Mouse (Mus musculus): ENCODE results near the gene Sds. TPM values are rescaled to one million over a fixed set of nuclear protein-coding genes. Genes with fewer than 3 reads are reported as not detected.

Sds gene
- not detected in 2 replicates for polyA plus RNA-seq (2011; ENCODE audit: insufficient read length, low read depth, missing spikeins)

- Histone ChIP-seq H3K4me3 (ENCODE audit: insufficient read depth, low read length) (no peak within 1 kb of the TSS), H3K27ac (ENCODE audit: insufficient read depth, low read length) (no peak within 1 kb of the TSS), H3K4me1 (ENCODE audit: control insufficient read depth, insufficient read depth, low read length) (no peaks in the 10 kb centered on the region)
- no peak for TF ChIP-seq POLR2A (IDR thresholded peaks at IDR 0.05; ENCODE audit: low read depth, low read length)
- TF ChIP-seq CTCF (IDR thresholded peaks at IDR 0.05; ENCODE audit: borderline replicate concordance, insufficient read depth, low read length): no peak
Measured at GRCm38 (mm10) chr5:120476296-120476695, at the start of gene Sds. Gene Sds (plus strand): TSS chr5:120476526.

GRCm38 (mm10) chr5:120426572-120426971, 49.8 kb upstream of the Sds start:
- no peak overlapping the region for H3K27ac ChIP-seq (ENCODE audit: insufficient read depth, low read length)
- no peak overlapping the region for H3K4me3 ChIP-seq (ENCODE audit: insufficient read depth, low read length)
- TF ChIP-seq CTCF (IDR thresholded peaks at IDR 0.05; ENCODE audit: borderline replicate concordance, insufficient read depth, low read length): no peak
- TF ChIP-seq POLR2A (IDR thresholded peaks at IDR 0.05; ENCODE audit: low read depth, low read length): no peak
- H3K4me1 ChIP-seq (ENCODE audit: control insufficient read depth, insufficient read depth, low read length): no peaks in the 10 kb centered on the region

- no peaks in the 10 kb centered on the region for H3K4me1 ChIP-seq (ENCODE audit: control insufficient read depth, insufficient read depth, low read length)
- no peak overlapping the region for H3K27ac ChIP-seq (ENCODE audit: insufficient read depth, low read length)
- H3K4me3 ChIP-seq (ENCODE audit: insufficient read depth, low read length): no peak overlapping the region
- TF ChIP-seq POLR2A (IDR thresholded peaks at IDR 0.05; ENCODE audit: low read depth, low read length) (no peak), CTCF (IDR thresholded peaks at IDR 0.05; ENCODE audit: borderline replicate concordance, insufficient read depth, low read length) (no peak)
Measured at GRCm38 (mm10) chr5:120427451-120427938, 48.8 kb upstream of the Sds start.

- H3K27ac ChIP-seq (ENCODE audit: insufficient read depth, low read length): no peak overlapping the region
- H3K4me1 ChIP-seq (ENCODE audit: control insufficient read depth, insufficient read depth, low read length): no peaks in the 10 kb centered on the region
- TF ChIP-seq POLR2A (IDR thresholded peaks at IDR 0.05; ENCODE audit: low read depth, low read length): no peak
- TF ChIP-seq CTCF (IDR thresholded peaks at IDR 0.05; ENCODE audit: borderline replicate concordance, insufficient read depth, low read length): no peak
- H3K4me3 ChIP-seq (ENCODE audit: insufficient read depth, low read length): no peak overlapping the region
Measured at GRCm38 (mm10) chr5:120428189-120428838, 48.0 kb upstream of the Sds start.

- no peak for TF ChIP-seq POLR2A (IDR thresholded peaks at IDR 0.05; ENCODE audit: low read depth, low read length)
- TF ChIP-seq CTCF (IDR thresholded peaks at IDR 0.05; ENCODE audit: borderline replicate concordance, insufficient read depth, low read length): no peak
- H3K4me3 ChIP-seq (ENCODE audit: insufficient read depth, low read length): no peak overlapping the region
- no peaks in the 10 kb centered on the region for H3K4me1 ChIP-seq (ENCODE audit: control insufficient read depth, insufficient read depth, low read length)
Measured at GRCm38 (mm10) chr5:120428990-120429389, 47.3 kb upstream of the Sds start.

GRCm38 (mm10) chr5:120429692-120430091, 46.6 kb upstream of the Sds start:
- Histone ChIP-seq H3K4me1 (ENCODE audit: control insufficient read depth, insufficient read depth, low read length) (no peaks in the 10 kb centered on the region), H3K27ac (ENCODE audit: insufficient read depth, low read length) (no peak overlapping the region), H3K4me3 (ENCODE audit: insufficient read depth, low read length) (no peak overlapping the region)
- TF ChIP-seq CTCF (IDR thresholded peaks at IDR 0.05; ENCODE audit: borderline replicate concordance, insufficient read depth, low read length): no peak
- TF ChIP-seq POLR2A (IDR thresholded peaks at IDR 0.05; ENCODE audit: low read depth, low read length): no peak

More at GRCm38 (mm10) chr5:120428990-120429389, 47.3 kb upstream of the Sds start:
- no peak overlapping the region for H3K27ac ChIP-seq (ENCODE audit: insufficient read depth, low read length)

GRCm38 (mm10) chr5:120431001-120431583, 45.2 kb upstream of the Sds start:
- Histone ChIP-seq H3K4me3 (ENCODE audit: insufficient read depth, low read length) (no peak overlapping the region), H3K27ac (ENCODE audit: insufficient read depth, low read length) (no peak overlapping the region), H3K4me1 (ENCODE audit: control insufficient read depth, insufficient read depth, low read length) (no peaks in the 10 kb centered on the region)
- TF ChIP-seq POLR2A (IDR thresholded peaks at IDR 0.05; ENCODE audit: low read depth, low read length) (no peak), CTCF (IDR thresholded peaks at IDR 0.05; ENCODE audit: borderline replicate concordance, insufficient read depth, low read length) (no peak)

GRCm38 (mm10) chr5:120431649-120432485, 44.5 kb upstream of the Sds start, which contains the start of gene Lhx5:
Gene Lhx5 (plus strand): TSS chr5:120431699.
- Histone ChIP-seq H3K4me3 (ENCODE audit: insufficient read depth, low read length) (no peak within 1 kb of the TSS), H3K27ac (ENCODE audit: insufficient read depth, low read length) (no peak within 1 kb of the TSS), H3K4me1 (ENCODE audit: control insufficient read depth, insufficient read depth, low read length) (no peaks in the 10 kb centered on the region)
- TF ChIP-seq CTCF (IDR thresholded peaks at IDR 0.05; ENCODE audit: borderline replicate concordance, insufficient read depth, low read length) (no peak), POLR2A (IDR thresholded peaks at IDR 0.05; ENCODE audit: low read depth, low read length) (no peak)

- Histone ChIP-seq H3K27ac (ENCODE audit: insufficient read depth, low read length) (no peak overlapping the region), H3K4me3 (ENCODE audit: insufficient read depth, low read length) (no peak overlapping the region), H3K4me1 (ENCODE audit: control insufficient read depth, insufficient read depth, low read length) (no peaks in the 10 kb centered on the region)
- TF ChIP-seq CTCF (IDR thresholded peaks at IDR 0.05; ENCODE audit: borderline replicate concordance, insufficient read depth, low read length) (no peak), POLR2A (IDR thresholded peaks at IDR 0.05; ENCODE audit: low read depth, low read length) (no peak)
Measured at GRCm38 (mm10) chr5:120432486-120433015, 43.8 kb upstream of the Sds start.
